Mouse (Mus musculus): ENCODE data around the gene Fars2. TPM values are rescaled to one million over a fixed set of nuclear protein-coding genes. Genes with fewer than 3 reads are reported as not detected.

Gene Fars2
- polyA plus RNA-seq, 1 experiment: 42.6 TPM

- H3K4me1 ChIP-seq (ENCODE audit: control insufficient read depth, insufficient read depth, insufficient read length, low read length): peaks cover 2% of the 10 kb centered on the region; the same call in 1 of the 2 replicates
- TF ChIP-seq CTCF (IDR thresholded peaks at IDR 0.05; ENCODE audit: extremely low read depth, insufficient read length, insufficient replicate concordance, low read depth, low read length): no peak
- no peak for TF ChIP-seq POLR2A (IDR thresholded peaks at IDR 0.05; ENCODE audit: low read depth, low read length)
- no peaks in the 10 kb centered on the region for H3K27me3 ChIP-seq (ENCODE audit: control insufficient read depth, insufficient read depth, low read length)
- H3K27ac ChIP-seq (ENCODE audit: insufficient read depth, low read depth, low read length): no peak overlapping the region
- 79% methylated on average over 7 of the region's 7 CpGs for WGBS
- H3K4me3 ChIP-seq (ENCODE audit: low read depth, low read length): no peak overlapping the region
- H3K36me3 ChIP-seq (ENCODE audit: control insufficient read depth, insufficient read depth, low read length): no peaks in the 10 kb centered on the region
Observed at GRCm38 (mm10) chr13:36283545-36284067, 166.4 kb downstream of the Fars2 start.

- Histone ChIP-seq H3K27me3 (ENCODE audit: control insufficient read depth, insufficient read depth, low read length) (no peaks in the 10 kb centered on the region), H3K27ac (ENCODE audit: insufficient read depth, low read depth, low read length) (no peak overlapping the region), H3K4me3 (ENCODE audit: low read depth, low read length) (no peak overlapping the region), H3K4me1 (ENCODE audit: control insufficient read depth, insufficient read depth, insufficient read length, low read length) (peaks cover 2% of the 10 kb centered on the region; the same call in 1 of the 2 replicates), H3K36me3 (ENCODE audit: control insufficient read depth, insufficient read depth, low read length) (no peaks in the 10 kb centered on the region)
- 93% methylated on average over 1 of the region's 1 CpGs for WGBS
- TF ChIP-seq POLR2A (IDR thresholded peaks at IDR 0.05; ENCODE audit: low read depth, low read length) (no peak), CTCF (IDR thresholded peaks at IDR 0.05; ENCODE audit: extremely low read depth, insufficient read length, insufficient replicate concordance, low read depth, low read length) (no peak)
Observed at GRCm38 (mm10) chr13:36284097-36284496, 166.9 kb downstream of the Fars2 start.

GRCm38 (mm10) chr13:36285235-36285634, 168.0 kb downstream of the Fars2 start:
- no peak for TF ChIP-seq CTCF (IDR thresholded peaks at IDR 0.05; ENCODE audit: extremely low read depth, insufficient read length, insufficient replicate concordance, low read depth, low read length)
- no peak for TF ChIP-seq POLR2A (IDR thresholded peaks at IDR 0.05; ENCODE audit: low read depth, low read length)
- H3K4me1 ChIP-seq (ENCODE audit: control insufficient read depth, insufficient read depth, insufficient read length, low read length): peaks cover 2% of the 10 kb centered on the region; the same call in 1 of the 2 replicates
- H3K27me3 ChIP-seq (ENCODE audit: control insufficient read depth, insufficient read depth, low read length): no peaks in the 10 kb centered on the region
- no peak overlapping the region for H3K27ac ChIP-seq (ENCODE audit: insufficient read depth, low read depth, low read length)
- H3K36me3 ChIP-seq (ENCODE audit: control insufficient read depth, insufficient read depth, low read length): no peaks in the 10 kb centered on the region
- H3K4me3 ChIP-seq (ENCODE audit: low read depth, low read length): no peak overlapping the region
- 50% methylated on average over 2 of the region's 2 CpGs for WGBS

GRCm38 (mm10) chr13:36293511-36293910, 176.3 kb downstream of the Fars2 start:
- H3K4me1 ChIP-seq (ENCODE audit: control insufficient read depth, insufficient read depth, insufficient read length, low read length): peaks cover 2% of the 10 kb centered on the region; the same call in 1 of the 2 replicates
- H3K36me3 ChIP-seq (ENCODE audit: control insufficient read depth, insufficient read depth, low read length): no peaks in the 10 kb centered on the region
- 87% methylated on average over 3 of the region's 3 CpGs for WGBS
- H3K4me3 ChIP-seq (ENCODE audit: low read depth, low read length): no peak overlapping the region
- TF ChIP-seq POLR2A (IDR thresholded peaks at IDR 0.05; ENCODE audit: low read depth, low read length) (no peak), CTCF (IDR thresholded peaks at IDR 0.05; ENCODE audit: extremely low read depth, insufficient read length, insufficient replicate concordance, low read depth, low read length) (no peak)
- no peaks in the 10 kb centered on the region for H3K27me3 ChIP-seq (ENCODE audit: control insufficient read depth, insufficient read depth, low read length)
- H3K27ac ChIP-seq (ENCODE audit: insufficient read depth, low read depth, low read length): no peak overlapping the region

- Histone ChIP-seq H3K27ac (ENCODE audit: insufficient read depth, low read depth, low read length) (no peak overlapping the region), H3K4me3 (ENCODE audit: low read depth, low read length) (no peak overlapping the region), H3K27me3 (ENCODE audit: control insufficient read depth, insufficient read depth, low read length) (no peaks in the 10 kb centered on the region), H3K36me3 (ENCODE audit: control insufficient read depth, insufficient read depth, low read length) (no peaks in the 10 kb centered on the region), H3K4me1 (ENCODE audit: control insufficient read depth, insufficient read depth, insufficient read length, low read length) (peaks cover 2% of the 10 kb centered on the region; the same call in 1 of the 2 replicates)
- TF ChIP-seq POLR2A (IDR thresholded peaks at IDR 0.05; ENCODE audit: low read depth, low read length) (no peak), CTCF (IDR thresholded peaks at IDR 0.05; ENCODE audit: extremely low read depth, insufficient read length, insufficient replicate concordance, low read depth, low read length) (no peak)
- 93% methylated on average over 5 of the region's 5 CpGs for WGBS
Observed at GRCm38 (mm10) chr13:36294503-36294902, 177.3 kb downstream of the Fars2 start.

- Histone ChIP-seq H3K27me3 (ENCODE audit: control insufficient read depth, insufficient read depth, low read length) (no peaks in the 10 kb centered on the region), H3K4me3 (ENCODE audit: low read depth, low read length) (no peak overlapping the region), H3K4me1 (ENCODE audit: control insufficient read depth, insufficient read depth, insufficient read length, low read length) (peaks cover 2% of the 10 kb centered on the region; the same call in 1 of the 2 replicates), H3K27ac (ENCODE audit: insufficient read depth, low read depth, low read length) (no peak overlapping the region), H3K36me3 (ENCODE audit: control insufficient read depth, insufficient read depth, low read length) (no peaks in the 10 kb centered on the region)
- WGBS: 55% methylated on average over 6 of the region's 6 CpGs
- no peak for TF ChIP-seq CTCF (IDR thresholded peaks at IDR 0.05; ENCODE audit: extremely low read depth, insufficient read length, insufficient replicate concordance, low read depth, low read length)
- TF ChIP-seq POLR2A (IDR thresholded peaks at IDR 0.05; ENCODE audit: low read depth, low read length): no peak
Observed at GRCm38 (mm10) chr13:36295848-36296247, 178.6 kb downstream of the Fars2 start.

GRCm38 (mm10) chr13:36296574-36296973, 179.4 kb downstream of the Fars2 start:
- H3K4me1 ChIP-seq (ENCODE audit: control insufficient read depth, insufficient read depth, insufficient read length, low read length): peaks cover 2% of the 10 kb centered on the region; the same call in 1 of the 2 replicates
- no peak overlapping the region for H3K27ac ChIP-seq (ENCODE audit: insufficient read depth, low read depth, low read length)
- H3K27me3 ChIP-seq (ENCODE audit: control insufficient read depth, insufficient read depth, low read length): no peaks in the 10 kb centered on the region
- WGBS: 72% methylated on average over 4 of the region's 4 CpGs
- no peak overlapping the region for H3K4me3 ChIP-seq (ENCODE audit: low read depth, low read length)
- no peaks in the 10 kb centered on the region for H3K36me3 ChIP-seq (ENCODE audit: control insufficient read depth, insufficient read depth, low read length)
- TF ChIP-seq CTCF (IDR thresholded peaks at IDR 0.05; ENCODE audit: extremely low read depth, insufficient read length, insufficient replicate concordance, low read depth, low read length): no peak
- TF ChIP-seq POLR2A (IDR thresholded peaks at IDR 0.05; ENCODE audit: low read depth, low read length): no peak

Data from small intestine, adult 2 months (tissue).